ENCODE assay signal across 8 mouse cellular contexts in the genomic region with DNA sequence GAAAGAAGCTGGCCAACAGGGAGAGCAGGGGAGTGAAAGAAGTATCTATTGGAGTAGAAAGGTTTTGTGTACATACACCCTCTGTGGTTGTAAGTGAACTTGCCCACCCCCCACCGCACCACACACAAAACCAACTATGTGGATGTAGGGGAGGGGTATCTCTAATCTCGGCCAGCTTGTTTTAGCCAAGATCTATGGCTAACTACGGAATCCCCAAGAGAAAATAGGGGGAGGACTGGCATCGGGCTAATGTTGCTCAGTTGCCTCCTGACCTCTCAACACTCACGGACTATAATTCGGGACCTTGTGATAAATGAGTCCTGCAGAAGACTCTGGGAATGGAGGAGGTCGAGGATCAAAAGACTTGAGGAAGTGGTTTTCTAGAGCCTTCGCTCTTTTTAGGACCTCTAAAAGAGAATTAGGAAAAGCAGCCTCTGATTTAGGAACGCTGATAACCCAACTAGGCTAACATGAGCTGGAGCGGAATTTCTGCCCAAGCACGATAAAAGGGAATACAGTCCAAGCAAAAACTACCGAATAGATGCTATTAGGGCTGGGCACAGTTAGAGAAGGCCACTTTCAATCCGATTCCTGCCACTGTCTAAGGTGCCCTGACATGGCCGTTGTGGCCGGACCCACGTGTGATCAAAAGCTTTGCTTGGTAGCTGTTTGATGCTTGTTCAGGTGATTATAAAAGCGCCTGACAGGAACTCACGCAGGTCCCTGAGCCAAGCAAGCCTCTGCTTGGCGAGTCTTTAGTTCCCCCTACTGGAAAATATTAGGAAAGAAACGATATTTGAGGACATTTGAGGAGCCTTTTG. TPM values are rescaled to one million over a fixed set of nuclear protein-coding genes. Genes with fewer than 3 reads are reported as not detected.
DNase-seq lines count a peak whose midpoint lies in the region; ATAC-seq and TF ChIP-seq lines count a peak whose summit lies in the region.

No protein-coding gene starts in this region.

- TF ChIP-seq POLR2A in lung, adult 2 months (IDR thresholded peaks at IDR 0.05; ENCODE audit: borderline replicate concordance, extremely low read depth, low read depth, low read length): no peak

- DNase-seq in heart, adult 11 months: peak; percentile 88
- no peak for DNase-seq in heart, postnatal 25 days (ENCODE audit: low spot score)
- peak; percentile 26 for DNase-seq in heart, postnatal 4 days
- peak; percentile 42 to 75 for DNase-seq in layer of hippocampus, adult 18-20 months (ENCODE audit: low spot score in 2 of 2)
- peak; percentile 28 for DNase-seq in lung, adult 2 months
- DNase-seq in ovary, postnatal 14 days (ENCODE audit: low spot score): peak; percentile 11
- DNase-seq in MN1 (ENCODE audit: low spot score): no peak

- peaks cover 11% of the 10 kb centered on the region; the same call in 1 of the 2 replicates for H3K4me1 ChIP-seq in forebrain, embryonic 12.5 days
- H3K4me1 ChIP-seq in lung, adult 2 months (ENCODE audit: control insufficient read depth, insufficient read depth, low read length): no peaks in the 10 kb centered on the region; the same call in 1 of the 2 replicates

- no peaks in the 10 kb centered on the region for H3K36me3 ChIP-seq in forebrain, embryonic 12.5 days (replicated peaks)

- under 1% methylated on average over 20 of the region's 20 CpGs for WGBS in forebrain, embryonic 12.5 days
- WGBS in lung, adult 2 months: under 1% methylated on average over 20 of the region's 20 CpGs

- intact Hi-C loops in heart, postnatal 25 days (cut with DNase I): loop anchor here (1.0 to 5.0 kb wide), 4 partner anchors 185 to 1415 kb away; no protein-coding TSS in a partner anchor

- H3K27ac ChIP-seq in forebrain, embryonic 12.5 days: peak overlapping the region; percentile 84

- H3K9ac ChIP-seq in forebrain, embryonic 12.5 days: peak overlapping the region; percentile 76; the same call in 1 of the 2 replicates

- H3K27me3 ChIP-seq in forebrain, embryonic 12.5 days: 0 out of 2 replicates have a peak, but pooled peaks cover 5% of the 10 kb centered on the region

- H3K9me3 ChIP-seq in forebrain, embryonic 12.5 days: no peaks in the 10 kb centered on the region

- peak overlapping the region; percentile 65 for H3K4me3 ChIP-seq in forebrain, embryonic 12.5 days (replicated peaks)
- peak overlapping the region; percentile 55 for H3K4me3 ChIP-seq in lung, adult 2 months (replicated peaks; ENCODE audit: extremely low read depth, low read depth, low read length)

- H3K4me2 ChIP-seq in forebrain, embryonic 12.5 days: peak overlapping the region; percentile 92

- TF ChIP-seq CTCF in lung, adult 2 months (IDR thresholded peaks at IDR 0.05; ENCODE audit: insufficient read depth, low read length): peak; percentile 31

- peak; percentile 62 for ATAC-seq in forebrain, embryonic 12.5 days (ENCODE audit: low FRiP score)

RNA-seq across cellular contexts. Expression of gene Robo2, which starts 1.1 kb away (rescaled TPM):
- total RNA-seq in heart, postnatal 25 days (2021): 1 to 10 TPM in 1 of 2 experiments, under 1 TPM in 1; 0.89 to 1.5 TPM
- polyA plus RNA-seq in forebrain, embryonic 12.5 days (2016; fragmentation: Nextera tagmentation; extraction: Ambion mirVana): 60.4 and 65.3 TPM in 2 replicates
- total RNA-seq in heart, postnatal 4 days (2021): 1 to 10 TPM; 4.1 to 4.7 TPM
- 100 to 1,000 TPM in 1 of 2 experiments, 10 to 100 TPM in 1; 91.5 to 104 TPM for total RNA-seq in layer of hippocampus, adult 18-20 months (2021)
- 16.8 and 19.7 TPM in 2 replicates for polyA plus RNA-seq in lung, adult 2 months (2012; rRNA removed)

Comparison
In these comparisons a context has a peak if more than half of its experiments do, and no peak if none do; other contexts are left out.
1. DNase-seq: peak in heart, adult 11 months (single experiment), heart, postnatal 4 days (single experiment), layer of hippocampus, adult 18-20 months (2 of 2), lung, adult 2 months (single experiment) and ovary, postnatal 14 days (single experiment); none in heart, postnatal 25 days (single experiment) and MN1 (single experiment).
2. RNA of gene Robo2, which starts 1.1 kb away (total RNA-seq): 91.5 to 104 TPM in layer of hippocampus, adult 18-20 months; 4.1 to 4.7 TPM in heart, postnatal 4 days and 0.89 to 1.5 TPM in heart, postnatal 25 days; every median in the first group is over 10 times any median in the second.